Mouse (Mus musculus) spleen, adult 2 months (tissue): ENCODE measurements around the gene Mcl1. TPM values are rescaled to one million over a fixed set of nuclear protein-coding genes. Genes with fewer than 3 reads are reported as not detected.

Experiments
- DNase-seq, 2 experiments: peaks; one replicate each; pipeline versions ENCODE4 v3.0.0 to v3.0.0-alpha.2; 2012 to 2021; ENCODE audit warnings: low spot score in 2 of 2, low read depth in 1 of 2
- H3K27ac ChIP-seq: fragments of 200-500 bp; 2 replicates; pipeline ENCODE4 v1.5.1; 2012; ENCODE audit warnings: low read length, inconsistent platforms; ENCODE audit not compliant: insufficient read depth
- H3K27me3 ChIP-seq: fragments of 200-500 bp; 2 replicates; pipeline ENCODE4 v1.6.1; 2012; ENCODE audit warnings: mild to moderate bottlenecking, moderate library complexity, low read length, inconsistent platforms; ENCODE audit not compliant: control insufficient read depth, insufficient read depth
- H3K36me3 ChIP-seq: fragments of 200-500 bp; 2 replicates; pipeline ENCODE4 v1.6.1; 2012; ENCODE audit warnings: mild to moderate bottlenecking, low read length, inconsistent platforms; ENCODE audit not compliant: control insufficient read depth, insufficient read depth
- H3K4me1 ChIP-seq: fragments of 200-500 bp; 2 replicates; pipeline ENCODE4 v1.6.1; 2011; ENCODE audit warnings: inconsistent platforms; ENCODE audit not compliant: control insufficient read depth, insufficient read depth, insufficient read length
- H3K4me3 ChIP-seq: fragments of 200-500 bp; 2 replicates; pipeline ENCODE4 v1.5.1; 2011; ENCODE audit warnings: mild to moderate bottlenecking, inconsistent platforms; ENCODE audit not compliant: insufficient read depth, insufficient read length; ENCODE audit errors: extremely low read depth
- CTCF ChIP-seq: fragments of 200-500 bp; IDR thresholded peaks from 2 replicates; pipeline ENCODE4 v1.5.1; 2011; ENCODE audit warnings: mild to moderate bottlenecking, inconsistent platforms; ENCODE audit not compliant: insufficient read depth, insufficient read length, insufficient replicate concordance; ENCODE audit errors: extremely low read depth
- POLR2A ChIP-seq: fragments of 200-500 bp; IDR thresholded peaks from 2 replicates; pipeline ENCODE4 v1.6.1; 2011; ENCODE audit warnings: low read depth, low read length, inconsistent platforms
- WGBS: fragments of 180-500 bp; shearing (Covaris S2); methylation state at CpG from one replicate; pipeline ENCODE4 v1.1.7; 2018; 5-methylcytosine and 5-hydroxymethylcytosine counted together
- polyA plus RNA-seq: library from polyadenylated mRNA; depleted of rRNA; stranded (reverse); fragments of >200 nt; gene quantifications from 2 replicates; pipeline ENCODE4 v1.2.3, GENCODE M21; 2012

Gene Mcl1
- polyA plus RNA-seq, 1 experiment: 169 TPM

DNA sequence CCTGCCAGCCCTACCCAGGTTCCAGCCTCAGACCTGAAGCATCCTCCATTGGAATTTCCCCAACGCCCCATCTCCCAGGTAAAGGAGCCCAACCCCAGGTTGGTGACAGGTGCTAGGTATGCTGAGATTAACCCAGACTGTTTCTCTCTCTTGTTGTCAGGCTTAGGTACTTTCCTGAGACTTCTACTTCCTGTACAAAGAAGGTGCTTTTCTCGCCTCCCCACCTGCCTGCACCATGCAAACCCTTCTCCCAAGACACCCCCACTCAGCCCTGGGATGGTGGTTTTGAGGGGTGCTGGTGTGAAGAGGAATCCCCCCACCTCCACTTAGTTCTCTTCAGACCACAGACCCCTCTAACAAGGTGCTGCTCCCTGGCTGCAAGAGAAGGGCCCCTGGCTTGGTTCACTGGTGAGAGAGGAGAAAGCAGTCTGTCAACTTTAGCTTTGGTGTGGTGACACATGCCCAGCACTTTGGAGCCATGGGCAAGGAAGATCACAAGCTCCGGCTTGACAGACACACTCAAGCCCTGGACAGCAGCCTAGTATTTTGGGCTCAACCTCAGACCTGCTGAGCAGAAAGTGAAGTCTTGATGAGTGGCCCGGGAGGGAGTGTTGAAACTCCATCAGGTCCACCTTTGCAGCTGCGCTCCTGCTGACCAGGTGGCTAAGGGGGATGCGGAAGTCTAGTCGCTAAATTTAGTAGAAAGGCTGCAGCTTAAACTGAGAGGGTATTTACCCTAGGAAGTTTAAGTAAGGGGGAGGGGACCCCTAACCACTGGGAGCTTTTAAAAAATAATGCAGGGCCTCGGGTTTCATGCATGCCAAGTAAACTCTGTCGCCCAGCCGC, 14.5 kb downstream of the Mcl1 start:
- 11% methylated on average over 10 of the region's 10 CpGs for whole genome bisulfite sequencing
- Histone ChIP-seq H3K27me3 (no peaks in the 10 kb centered on the region), H3K36me3 (0 out of 2 replicates have a peak, but pooled peaks cover 1% of the 10 kb centered on the region), H3K27ac (peak overlapping the region; percentile 99), H3K4me3 (peak overlapping the region; percentile 70), H3K4me1 (peaks cover 50% of the 10 kb centered on the region; the same call in 1 of the 2 replicates)
- peak; percentile 55 to 62 for DNase-seq
- TF ChIP-seq POLR2A (no peak; the same call in 1 of the 2 replicates), CTCF (no peak)

DNA sequence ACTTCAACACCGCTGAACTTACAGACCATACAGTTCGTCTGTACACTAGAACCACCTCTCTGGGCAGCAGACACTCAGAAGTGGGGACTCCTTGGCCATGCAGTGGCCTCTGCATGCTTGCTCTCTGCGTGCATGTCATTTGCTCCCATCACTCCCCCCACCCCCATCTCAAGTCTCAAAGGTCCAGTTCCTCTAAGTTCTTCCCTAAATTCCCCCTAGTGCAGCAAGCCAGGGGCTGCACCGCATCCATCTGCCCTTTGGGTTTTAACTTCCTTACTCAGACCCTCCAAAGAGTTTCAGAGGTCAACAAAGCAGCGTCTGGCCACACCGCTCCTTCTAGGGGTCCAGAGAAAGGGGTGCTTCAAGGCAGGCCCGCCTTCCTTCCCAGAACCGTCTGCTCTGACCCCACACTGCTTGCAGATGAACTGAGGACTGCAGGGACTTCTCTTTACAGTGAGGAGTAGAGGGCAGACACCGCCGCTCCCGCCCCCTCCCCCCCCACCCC, 15.2 kb downstream of the Mcl1 start:
- H3K4me3 ChIP-seq: peak overlapping the region; percentile 70
- peak overlapping the region; percentile 99 for H3K27ac ChIP-seq
- peaks cover 46% of the 10 kb centered on the region; the same call in 1 of the 2 replicates for H3K4me1 ChIP-seq
- no peak for DNase-seq
- TF ChIP-seq POLR2A (peak; percentile 81), CTCF (no peak)
- H3K27me3 ChIP-seq: no peaks in the 10 kb centered on the region
- 1% methylated on average over 11 of the region's 11 CpGs for WGBS
- 0 out of 2 replicates have a peak, but pooled peaks cover 1% of the 10 kb centered on the region for H3K36me3 ChIP-seq

DNA sequence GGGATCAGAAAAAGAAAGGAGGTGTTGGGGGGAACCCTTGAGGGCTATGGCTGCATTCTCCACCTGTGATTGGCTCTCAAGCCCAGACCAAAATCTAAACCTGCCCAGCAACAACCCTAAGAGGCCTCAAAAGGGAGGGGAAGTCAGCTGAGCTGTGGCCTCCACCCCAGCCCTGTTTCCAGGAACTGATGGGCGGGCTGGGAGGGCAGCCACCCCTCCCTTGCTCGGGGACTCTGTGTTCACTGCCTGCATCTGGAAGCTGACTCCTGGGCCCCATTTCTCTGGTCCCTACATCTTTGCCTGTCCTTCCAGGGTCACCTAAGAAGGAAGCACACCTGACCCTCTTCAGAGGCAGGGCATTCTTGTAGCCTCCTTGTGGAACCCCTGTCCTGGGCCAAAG, 15.6 kb downstream of the Mcl1 start:
- Histone ChIP-seq H3K4me1 (peaks cover 43% of the 10 kb centered on the region; the same call in 1 of the 2 replicates), H3K36me3 (0 out of 2 replicates have a peak, but pooled peaks cover 1% of the 10 kb centered on the region)
- TF ChIP-seq POLR2A (peak; percentile 57; the same call in 1 of the 2 replicates), CTCF (no peak)

DNA sequence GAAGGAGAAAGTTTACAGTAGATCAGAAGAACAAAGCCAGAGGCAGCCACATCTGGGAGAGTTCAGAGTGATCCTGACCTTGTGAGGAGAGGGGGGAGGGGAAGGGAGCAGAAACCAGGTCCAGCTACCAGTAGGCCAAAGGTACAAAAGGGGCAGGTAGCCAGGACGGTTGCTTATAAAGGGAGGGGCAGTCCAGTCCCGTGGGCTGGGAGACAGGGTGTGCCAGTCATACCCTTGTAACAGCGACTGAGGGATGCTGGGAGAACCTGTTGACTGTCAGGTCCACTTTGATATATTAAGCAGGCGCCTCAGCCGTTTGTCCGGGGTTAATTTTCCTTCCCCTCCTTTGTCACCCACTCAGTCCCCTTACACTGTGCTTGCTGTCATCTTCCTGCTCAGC, 16.2 kb downstream of the Mcl1 start:
- TF ChIP-seq CTCF (no peak), POLR2A (no peak)
- peak overlapping the region; percentile 88 for H3K27ac ChIP-seq
- WGBS: 8% methylated on average over 6 of the region's 6 CpGs
- no peaks in the 10 kb centered on the region for H3K36me3 ChIP-seq
- no peaks in the 10 kb centered on the region for H3K27me3 ChIP-seq
- no peak overlapping the region; the same call in 1 of the 2 replicates for H3K4me3 ChIP-seq
- peaks cover 39% of the 10 kb centered on the region; the same call in 1 of the 2 replicates for H3K4me1 ChIP-seq
- DNase-seq: no peak

More for the DNA sequence above, 15.6 kb downstream of the Mcl1 start:
- peak; percentile 86 to 92 for DNase-seq
- H3K27me3 ChIP-seq: no peaks in the 10 kb centered on the region
- peak overlapping the region; percentile 88 for H3K27ac ChIP-seq
- 0% methylated on average over 2 of the region's 2 CpGs for WGBS
- peak overlapping the region; percentile 26; the same call in 1 of the 2 replicates for H3K4me3 ChIP-seq

GRCm38 (mm10) chr3:95675301-95676092, 16.9 kb downstream of the Mcl1 start:
- peak overlapping the region; percentile 0; the same call in 1 of the 2 replicates for H3K4me3 ChIP-seq
- H3K27ac ChIP-seq: peak overlapping the region; percentile 88
- DNase-seq: peak; percentile 44 to 79
- peaks cover 37% of the 10 kb centered on the region; the same call in 1 of the 2 replicates for H3K4me1 ChIP-seq
- 23% methylated on average over 8 of the region's 8 CpGs for WGBS
- TF ChIP-seq CTCF (peak; percentile 59; the same call in 1 of the 2 replicates), POLR2A (no peak)
- H3K27me3 ChIP-seq: no peaks in the 10 kb centered on the region
- no peaks in the 10 kb centered on the region for H3K36me3 ChIP-seq

- H3K4me1 ChIP-seq: peaks cover 30% of the 10 kb centered on the region; the same call in 1 of the 2 replicates
- peak overlapping the region; percentile 2; the same call in 1 of the 2 replicates for H3K27ac ChIP-seq
- peak in 1 of 2 experiments; percentile 62 for DNase-seq
- H3K4me3 ChIP-seq: no peak overlapping the region
- peak; percentile 78; the same call in 1 of the 2 replicates for TF ChIP-seq CTCF
- no peak for TF ChIP-seq POLR2A
- WGBS: 56% methylated on average over 15 of the region's 15 CpGs
- H3K27me3 ChIP-seq: no peaks in the 10 kb centered on the region
- H3K36me3 ChIP-seq: no peaks in the 10 kb centered on the region
These were observed 18.3 kb downstream of the Mcl1 start for GRCm38 (mm10) chr3:95676745-95677419.
